28 mouse cellular contexts compared by ENCODE assay signal in the genomic region with DNA sequence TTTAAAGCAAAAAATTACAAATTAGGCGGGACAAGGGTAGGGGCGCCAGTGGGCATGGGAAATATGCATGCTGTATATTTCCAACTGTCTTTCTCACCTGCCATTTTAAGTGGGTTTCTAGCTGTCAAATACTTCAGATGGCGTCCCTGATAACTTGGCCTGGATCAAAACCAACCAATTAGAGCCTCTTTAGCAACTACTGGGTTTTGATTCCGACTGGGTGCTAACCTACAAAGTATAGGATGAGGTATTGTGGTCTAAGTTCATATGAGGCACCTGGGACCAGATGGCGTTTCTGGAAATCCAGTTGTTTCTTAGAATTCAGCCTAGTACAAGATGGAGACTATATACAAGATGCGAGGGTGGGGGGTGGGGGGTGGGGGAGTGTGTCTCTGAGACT. TPM values are rescaled to one million over a fixed set of nuclear protein-coding genes. Genes with fewer than 3 reads are reported as not detected.
DNase-seq lines count a peak whose midpoint lies in the region; ATAC-seq and TF ChIP-seq lines count a peak whose summit lies in the region.
"Had no signal": no experiment of that assay in that cellular context is flagged by ENCODE, and none has a peak within 500 bp of the region (broad histone marks: within the 10 kb centered on the region; RNA-seq: fewer than 3 reads in every experiment).

No protein-coding gene starts in this region.

- H3K27ac ChIP-seq in heart, embryonic 16.5 days (ENCODE audit: low read length), result no peak overlapping the region
- no peak overlapping the region for H3K27ac ChIP-seq in heart, embryonic 12.5 days (ENCODE audit: poor library complexity, severe bottlenecking)
- no peak overlapping the region for H3K27ac ChIP-seq in midbrain, embryonic 11.5 days (ENCODE audit: low read depth, low read length)
- no peak overlapping the region for H3K27ac ChIP-seq in midbrain, postnatal 0 days (ENCODE audit: low read depth, low read length)
- no peak overlapping the region for H3K27ac ChIP-seq in thymus, adult 2 months (ENCODE audit: control insufficient read depth, insufficient read depth, low read length)
- H3K27ac ChIP-seq: embryonic facial prominence, embryonic 10.5 days; embryonic facial prominence, embryonic 12.5 days; forebrain, embryonic 13.5 days; forebrain, embryonic 15.5 days had no signal

- DNase-seq in midbrain, embryonic 11.5 days (ENCODE audit: low spot score, missing footprints), result peak; percentile 26
- no peak for DNase-seq in midbrain, postnatal 0 days (ENCODE audit: low spot score)
- DNase-seq in thymus, postnatal 4 days, result peak; percentile 15
- DNase-seq in thymus, adult 2 months, result no peak
- DNase-seq in induced T-regulatory cell, adult 2 months (ENCODE audit: low read depth), result peak; percentile 58
- no peak for DNase-seq in left cerebral cortex, postnatal 14 days (ENCODE audit: low spot score in 2 of 2)
- DNase-seq: adrenal gland, adult 8-10 months; adrenal gland, postnatal 14 days; adrenal gland, postnatal 36 days; cerebellum, adult 11-12 months; cerebellum, adult 2 months; cerebellum, adult 9-10 months; cerebellum, postnatal 10 days; cerebellum, postnatal 25 days; forebrain, postnatal 0 days had no signal

- no peak overlapping the region for H3K4me2 ChIP-seq in heart, embryonic 16.5 days (ENCODE audit: low read depth, low read length)
- no peak overlapping the region for H3K4me2 ChIP-seq in heart, embryonic 12.5 days
- no peak overlapping the region for H3K4me2 ChIP-seq in midbrain, embryonic 11.5 days
- no peak overlapping the region for H3K4me2 ChIP-seq in midbrain, postnatal 0 days (ENCODE audit: low read depth, low read length, poor library complexity, severe bottlenecking)
- H3K4me2 ChIP-seq: embryonic facial prominence, embryonic 12.5 days; forebrain, embryonic 13.5 days; forebrain, embryonic 15.5 days had no signal

- H3K9me3 ChIP-seq in heart, embryonic 16.5 days (replicated peaks; ENCODE audit: control insufficient read depth, low read length), result no peaks in the 10 kb centered on the region
- no peaks in the 10 kb centered on the region for H3K9me3 ChIP-seq in heart, embryonic 12.5 days (replicated peaks)
- H3K9me3 ChIP-seq in midbrain, embryonic 11.5 days (ENCODE audit: control insufficient read depth, low read length), result no peaks in the 10 kb centered on the region
- no peaks in the 10 kb centered on the region for H3K9me3 ChIP-seq in midbrain, postnatal 0 days (ENCODE audit: low read length)
- H3K9me3 ChIP-seq: embryonic facial prominence, embryonic 10.5 days; embryonic facial prominence, embryonic 12.5 days; forebrain, embryonic 13.5 days; forebrain, embryonic 15.5 days had no signal

- 84% methylated on average over 6 of the region's 6 CpGs for WGBS in heart, embryonic 16.5 days
- 88% methylated on average over 6 of the region's 6 CpGs for WGBS in heart, embryonic 12.5 days
- WGBS in midbrain, embryonic 11.5 days, result 88% methylated on average over 6 of the region's 6 CpGs
- 96% methylated on average over 6 of the region's 6 CpGs for WGBS in midbrain, postnatal 0 days
- WGBS in thymus, adult 2 months, result 13% methylated on average over 6 of the region's 6 CpGs

- peaks cover 11% of the 10 kb centered on the region for H3K4me1 ChIP-seq in heart, embryonic 16.5 days (ENCODE audit: control insufficient read depth, insufficient read depth, low read length)
- H3K4me1 ChIP-seq in heart, embryonic 12.5 days (replicated peaks), result peaks cover 9% of the 10 kb centered on the region
- H3K4me1 ChIP-seq in midbrain, embryonic 11.5 days (ENCODE audit: control insufficient read depth, insufficient read depth, low read length), result peaks cover 8% of the 10 kb centered on the region
- H3K4me1 ChIP-seq in midbrain, postnatal 0 days (ENCODE audit: insufficient read depth, low read length), result peaks cover 9% of the 10 kb centered on the region; the same call in 1 of the 2 replicates
- H3K4me1 ChIP-seq in thymus, adult 2 months (replicated peaks; ENCODE audit: control insufficient read depth, insufficient read depth, low read length), result peaks cover 23% of the 10 kb centered on the region

- intact Hi-C loops in left cerebral cortex, postnatal 14 days (cut with DNase I), result no loop called here

- no peaks in the 10 kb centered on the region for H3K36me3 ChIP-seq in heart, embryonic 16.5 days (ENCODE audit: control insufficient read depth, insufficient read depth)
- H3K36me3 ChIP-seq in heart, embryonic 12.5 days, result no peaks in the 10 kb centered on the region
- H3K36me3 ChIP-seq in midbrain, embryonic 11.5 days (ENCODE audit: control insufficient read depth, insufficient read depth, low read length), result no peaks in the 10 kb centered on the region
- H3K36me3 ChIP-seq in midbrain, postnatal 0 days (ENCODE audit: insufficient read depth, low read length), result no peaks in the 10 kb centered on the region
- H3K36me3 ChIP-seq in thymus, adult 2 months (ENCODE audit: control insufficient read depth, insufficient read depth, low read length), result no peaks in the 10 kb centered on the region
- H3K36me3 ChIP-seq: embryonic facial prominence, embryonic 10.5 days; embryonic facial prominence, embryonic 12.5 days; forebrain, embryonic 15.5 days; G1E had no signal

- no peak overlapping the region for H3K4me3 ChIP-seq in heart, embryonic 16.5 days (ENCODE audit: low read length)
- H3K4me3 ChIP-seq in heart, embryonic 12.5 days, result no peak overlapping the region
- no peak overlapping the region for H3K4me3 ChIP-seq in midbrain, embryonic 11.5 days (ENCODE audit: low read depth, low read length)
- no peak overlapping the region for H3K4me3 ChIP-seq in midbrain, postnatal 0 days (ENCODE audit: low read depth, low read length)
- H3K4me3 ChIP-seq in thymus, adult 2 months (ENCODE audit: control insufficient read depth, insufficient read depth, low read length), result no peak overlapping the region
- H3K4me3 ChIP-seq: embryonic facial prominence, embryonic 10.5 days; embryonic facial prominence, embryonic 12.5 days; forebrain, embryonic 13.5 days; forebrain, embryonic 15.5 days had no signal

- H3K9ac ChIP-seq in heart, embryonic 16.5 days (ENCODE audit: low read length), result no peak overlapping the region
- H3K9ac ChIP-seq in heart, embryonic 12.5 days, result no peak overlapping the region
- no peak overlapping the region for H3K9ac ChIP-seq in midbrain, embryonic 11.5 days (ENCODE audit: low read length)
- no peak overlapping the region for H3K9ac ChIP-seq in midbrain, postnatal 0 days (replicated peaks; ENCODE audit: low read length, poor library complexity, severe bottlenecking)
- H3K9ac ChIP-seq: embryonic facial prominence, embryonic 12.5 days; forebrain, embryonic 13.5 days; forebrain, embryonic 15.5 days; forebrain, postnatal 0 days had no signal

- no peak for TF ChIP-seq POLR2A in thymus, adult 2 months (IDR thresholded peaks at IDR 0.05; ENCODE audit: control insufficient read depth, extremely low read depth, insufficient read depth, low read length, poor library complexity)

- H3K27me3 ChIP-seq in heart, embryonic 16.5 days (ENCODE audit: control insufficient read depth, insufficient read depth, low read length), result no peaks in the 10 kb centered on the region; the same call in 1 of the 2 replicates
- H3K27me3 ChIP-seq in heart, embryonic 12.5 days (replicated peaks), result peaks cover 12% of the 10 kb centered on the region
- H3K27me3 ChIP-seq in midbrain, embryonic 11.5 days (ENCODE audit: control insufficient read depth, insufficient read depth, low read length), result peaks cover 8% of the 10 kb centered on the region; the same call in 1 of the 2 replicates
- peaks cover 8% of the 10 kb centered on the region; the same call in 1 of the 2 replicates for H3K27me3 ChIP-seq in midbrain, postnatal 0 days (ENCODE audit: insufficient read depth, low read length)
- H3K27me3 ChIP-seq in thymus, adult 2 months (ENCODE audit: control insufficient read depth, insufficient read depth, low read length), result no peaks in the 10 kb centered on the region
- H3K27me3 ChIP-seq: CH12.LX; embryonic facial prominence, embryonic 12.5 days; Patski had no signal

- 0 out of 2 replicates have a peak, but pooled peaks have one; percentile 17 for ATAC-seq in heart, embryonic 16.5 days (replicated peaks; ENCODE audit: extremely low read depth, insufficient read depth, low FRiP score)
- no peak for ATAC-seq in heart, embryonic 12.5 days (ENCODE audit: insufficient number of reproducible peaks, low FRiP score)
- ATAC-seq in midbrain, embryonic 11.5 days (ENCODE audit: low FRiP score), result no peak
- ATAC-seq in midbrain, postnatal 0 days (ENCODE audit: low FRiP score), result no peak
- ATAC-seq: activated CD4-positive, CD25-positive, alpha-beta regulatory T cell, adult 4 months; forebrain, embryonic 13.5 days; forebrain, embryonic 15.5 days; forebrain, postnatal 0 days; Patski had no signal

- no peak for TF ChIP-seq CTCF in midbrain, postnatal 0 days (IDR thresholded peaks at IDR 0.05)
- TF ChIP-seq CTCF in thymus, adult 2 months (IDR thresholded peaks at IDR 0.05; ENCODE audit: borderline replicate concordance, control insufficient read depth, extremely low read depth, insufficient read depth, low read length, poor library complexity), result no peak

RNA-seq across cellular contexts. Expression of gene Fam169b, which starts 1.8 kb away (rescaled TPM):
- polyA plus RNA-seq in heart, embryonic 16.5 days (2015; fragmentation: Nextera tagmentation; extraction: Ambion mirVana), result 7.2 and 15.1 TPM in 2 replicates
- polyA plus RNA-seq in heart, embryonic 12.5 days (2016; fragmentation: Nextera tagmentation; extraction: Ambion mirVana), result 0.15 TPM in 1 of 2 replicates, not detected in the other
- 0.18 TPM in 1 of 2 replicates, not detected in the other for polyA plus RNA-seq in midbrain, embryonic 11.5 days (2014; fragmentation: Nextera tagmentation; extraction: Ambion mirVana)
- total RNA-seq in midbrain, postnatal 0 days (2014; rRNA removed), result not detected in 2 replicates
- polyA plus RNA-seq in midbrain, postnatal 0 days (2015; fragmentation: Nextera tagmentation; extraction: Ambion mirVana), result 0.26 TPM in 1 of 2 replicates, not detected in the other
- 111 and 114 TPM in 2 replicates for polyA plus RNA-seq in thymus, adult 2 months (2012; rRNA removed)
- total RNA-seq in left cerebral cortex, postnatal 14 days (2021), result 1 to 10 TPM in 1 of 2 experiments, under 1 TPM in 1; 0.42 to 1.1 TPM
- polyA plus RNA-seq: forebrain, embryonic 13.5 days; forebrain, embryonic 15.5 days; G1E had no signal

RNA-seq across cellular contexts. Expression of gene Pgpep1l, which starts 7.8 kb away (rescaled TPM):
- 0.71 TPM in 1 of 2 replicates, not detected in the other for polyA plus RNA-seq in heart, embryonic 16.5 days (2015; fragmentation: Nextera tagmentation; extraction: Ambion mirVana)
- polyA plus RNA-seq in heart, embryonic 12.5 days (2016; fragmentation: Nextera tagmentation; extraction: Ambion mirVana), result 0.50 TPM in 1 of 2 replicates, not detected in the other
- not detected in 2 replicates for polyA plus RNA-seq in midbrain, embryonic 11.5 days (2014; fragmentation: Nextera tagmentation; extraction: Ambion mirVana)
- total RNA-seq in midbrain, postnatal 0 days (2014; rRNA removed), result 1.2 TPM in 1 of 2 replicates, not detected in the other
- not detected in 2 replicates for polyA plus RNA-seq in midbrain, postnatal 0 days (2015; fragmentation: Nextera tagmentation; extraction: Ambion mirVana)
- polyA plus RNA-seq in thymus, adult 2 months (2012; rRNA removed), result 0.98 and 1.5 TPM in 2 replicates
- total RNA-seq in left cerebral cortex, postnatal 14 days (2021), result under 1 TPM in 1 of 2 experiments, not detected in 1; 0.44 TPM
- total RNA-seq: adrenal gland, postnatal 14 days; adrenal gland, postnatal 36 days; CH12.LX; G1E had no signal
- polyA plus RNA-seq: C2C12; embryonic facial prominence, embryonic 10.5 days; embryonic facial prominence, embryonic 12.5 days; embryonic facial prominence, embryonic 14.5 days; forebrain, embryonic 11.5 days; forebrain, embryonic 13.5 days; forebrain, embryonic 15.5 days; forebrain, postnatal 0 days; Patski had no signal

Comparison
In these comparisons a context has a peak if more than half of its experiments do, and no peak if none do; other contexts are left out.
1. DNase-seq: peak in midbrain, embryonic 11.5 days (single experiment), thymus, postnatal 4 days (single experiment) and induced T-regulatory cell, adult 2 months (single experiment); none in midbrain, postnatal 0 days (single experiment), thymus, adult 2 months (single experiment) and left cerebral cortex, postnatal 14 days (0 of 2).